Mouse (Mus musculus) lung, embryonic 16.5 days (tissue): ENCODE measurements around the gene Duxbl3. TPM values are rescaled to one million over a fixed set of nuclear protein-coding genes. Genes with fewer than 3 reads are reported as not detected.

Source experiments
- ATAC-seq: fragments of 200-750 bp; cut with Nextera tagmentation; 2 replicates; pipeline ENCODE4 v1.8.0; 2017; ENCODE audit warnings: low read depth, mild to moderate bottlenecking, moderate library complexity
- H3K27ac ChIP-seq: fragments of 300-500 bp; sonication (generic); 2 replicates; pipeline ENCODE4 v1.5.1; 2014; ENCODE audit warnings: mild to moderate bottlenecking, control low read depth, low read length
- H3K27me3 ChIP-seq: fragments of 300-500 bp; sonication (generic); 2 replicates; pipeline ENCODE4 v1.6.1; 2014; ENCODE audit warnings: low read depth, low read length, mixed read lengths; ENCODE audit not compliant: control insufficient read depth, insufficient read depth
- H3K36me3 ChIP-seq: fragments of 300-500 bp; sonication (generic); 2 replicates; pipeline ENCODE4 v1.6.1; 2014; ENCODE audit warnings: low read length; ENCODE audit not compliant: control insufficient read depth, insufficient read depth
- H3K4me1 ChIP-seq: fragments of 300-500 bp; sonication (generic); replicated peaks from 2 replicates; pipeline ENCODE4 v1.6.1; 2014; ENCODE audit warnings: low read length, mixed read lengths; ENCODE audit not compliant: control insufficient read depth, insufficient read depth
- H3K4me2 ChIP-seq: fragments of 300-500 bp; sonication (generic); 2 replicates; pipeline ENCODE4 v1.6.1; 2014; ENCODE audit warnings: low read depth, low read length, control low read depth
- H3K4me3 ChIP-seq: fragments of 300-500 bp; sonication (generic); 2 replicates; pipeline ENCODE4 v1.5.1; 2014; ENCODE audit warnings: mild to moderate bottlenecking, low read length, control low read depth
- H3K9ac ChIP-seq: fragments of 300-500 bp; sonication (generic); 2 replicates; pipeline ENCODE4 v1.6.1; 2014; ENCODE audit warnings: low read length, control low read depth
- H3K9me3 ChIP-seq: fragments of 300-500 bp; sonication (generic); 2 replicates; pipeline ENCODE4 v1.6.1; 2016; ENCODE audit warnings: low read length; ENCODE audit not compliant: control insufficient read depth
- WGBS: fragments of 180-500 bp; shearing (Covaris S2); extraction: QIAGEN DNeasy Blood & Tissue Kit; methylation state at CpG from one replicate; pipeline ENCODE4 v1.1.7; 2014; 5-methylcytosine and 5-hydroxymethylcytosine counted together
- polyA plus RNA-seq: library from polyadenylated mRNA; unstranded; fragments of >200 nt; fragmentation: Nextera tagmentation; extraction: Ambion mirVana; gene quantifications from 2 replicates; pipeline ENCODE4 v1.2.1, GENCODE M21; 2015

Gene Duxbl3
- polyA plus RNA-seq, 1 experiment from 2014 or later: 1.7 TPM

DNA sequence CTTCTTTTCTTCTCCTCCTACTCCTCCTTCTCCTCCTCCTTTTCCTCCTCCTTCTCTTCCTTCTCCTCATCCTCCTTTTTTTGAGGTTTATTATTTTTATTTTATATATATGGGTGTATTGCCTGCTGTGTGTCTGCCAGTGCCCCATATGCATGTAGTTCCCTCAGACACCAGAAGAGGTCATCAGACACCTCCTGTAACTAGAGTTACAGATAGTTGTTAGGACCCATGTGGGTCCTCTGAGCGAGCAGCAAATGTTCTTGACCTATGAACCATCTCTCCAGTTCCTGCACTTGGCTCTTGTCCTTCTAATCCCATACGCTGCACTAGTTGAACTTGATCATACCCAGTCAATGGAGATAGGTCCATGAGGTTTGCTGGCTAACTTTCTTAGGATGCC, 48.3 kb downstream of the Duxbl3 start:
- no peak overlapping the region for H3K4me2 ChIP-seq
- H3K27ac ChIP-seq: no peak overlapping the region
- H3K4me1 ChIP-seq: no peaks in the 10 kb centered on the region
- 46% methylated on average over 2 of the region's 2 CpGs for WGBS
- H3K4me3 ChIP-seq: no peak overlapping the region
- H3K9me3 ChIP-seq: no peaks in the 10 kb centered on the region
- no peaks in the 10 kb centered on the region for H3K36me3 ChIP-seq
- no peak overlapping the region for H3K9ac ChIP-seq
- no peaks in the 10 kb centered on the region for H3K27me3 ChIP-seq
- ATAC-seq: no peak

DNA sequence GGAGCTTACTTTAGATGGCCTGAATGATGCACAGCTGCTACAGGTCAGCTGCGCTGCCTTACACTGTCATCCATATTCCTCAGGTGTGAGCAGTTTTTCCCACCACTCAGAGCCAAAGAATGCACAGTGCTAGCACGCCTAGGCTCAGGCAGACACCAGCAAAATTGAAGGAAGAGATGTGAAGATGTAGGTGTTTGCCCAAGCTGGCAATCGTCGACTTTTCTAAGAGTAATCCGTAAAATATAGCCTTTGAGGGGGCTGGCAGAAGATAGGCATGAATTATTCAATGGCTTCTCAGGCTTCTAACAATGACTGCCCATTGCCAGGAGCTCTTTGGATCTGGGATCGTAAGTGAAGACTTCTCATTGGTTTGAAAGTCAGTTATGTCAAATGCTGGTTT, 51.1 kb downstream of the Duxbl3 start:
- Histone ChIP-seq H3K36me3 (no peaks in the 10 kb centered on the region), H3K4me3 (no peak overlapping the region), H3K27ac (no peak overlapping the region), H3K9me3 (no peaks in the 10 kb centered on the region), H3K9ac (no peak overlapping the region), H3K4me1 (no peaks in the 10 kb centered on the region), H3K27me3 (no peaks in the 10 kb centered on the region), H3K4me2 (no peak overlapping the region)
- WGBS: 86% methylated on average over 6 of the region's 6 CpGs
- ATAC-seq: no peak

DNA sequence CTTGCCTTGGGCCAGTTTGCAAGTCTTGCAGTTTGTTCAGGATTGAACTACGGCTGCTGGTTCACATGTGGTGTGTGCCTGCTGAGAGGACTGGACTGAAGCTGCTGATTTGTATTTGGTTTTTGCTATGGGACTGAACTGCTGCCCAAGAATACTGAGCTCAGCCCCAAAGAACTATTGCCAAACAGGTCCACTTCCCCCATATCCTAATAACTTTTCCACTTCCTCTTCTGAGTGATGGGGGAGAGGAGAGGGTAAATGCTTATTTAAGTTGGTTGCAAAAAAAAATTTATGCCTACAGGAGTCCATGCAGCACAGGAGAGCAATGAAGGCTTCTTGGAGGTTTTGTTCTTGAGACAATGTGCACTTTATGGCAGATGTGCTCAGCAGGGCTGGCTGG, 51.7 kb downstream of the Duxbl3 start:
- Histone ChIP-seq H3K27ac (no peak overlapping the region), H3K27me3 (no peaks in the 10 kb centered on the region), H3K36me3 (no peaks in the 10 kb centered on the region), H3K9me3 (no peaks in the 10 kb centered on the region), H3K4me2 (no peak overlapping the region), H3K4me3 (no peak overlapping the region), H3K9ac (no peak overlapping the region), H3K4me1 (no peaks in the 10 kb centered on the region)
- WGBS: 84% methylated on average over 1 of the region's 1 CpGs
- ATAC-seq: no peak

DNA sequence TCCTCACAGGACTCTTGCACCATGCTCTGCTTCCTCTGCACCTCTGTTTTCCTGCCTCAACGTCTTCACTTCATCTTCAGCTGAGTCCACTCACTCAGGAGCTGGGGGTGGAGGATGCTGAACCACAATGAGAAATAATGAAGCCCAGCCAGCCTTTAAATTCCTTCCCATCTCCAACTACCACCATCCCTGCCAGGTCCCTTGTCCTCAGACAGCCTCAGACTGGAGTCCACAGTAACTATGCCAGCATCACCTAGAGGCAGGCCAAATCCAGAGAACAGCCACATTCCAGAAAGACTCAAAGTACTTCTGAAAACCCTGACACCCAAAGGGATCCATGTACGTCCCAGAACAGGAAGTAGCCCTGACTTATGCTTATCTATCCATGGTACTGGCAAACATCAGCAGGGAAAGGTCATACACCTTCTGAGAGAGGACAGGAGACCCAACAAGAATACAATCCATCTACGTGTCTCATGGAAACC, 58.5 kb downstream of the Duxbl3 start:
- no peaks in the 10 kb centered on the region for H3K4me1 ChIP-seq
- no peaks in the 10 kb centered on the region for H3K36me3 ChIP-seq
- no peaks in the 10 kb centered on the region for H3K27me3 ChIP-seq
- H3K4me3 ChIP-seq: no peak overlapping the region
- no peaks in the 10 kb centered on the region for H3K9me3 ChIP-seq
- H3K9ac ChIP-seq: no peak overlapping the region
- H3K27ac ChIP-seq: no peak overlapping the region
- WGBS: 36% methylated on average over 3 of the region's 3 CpGs
- ATAC-seq: no peak
- no peak overlapping the region for H3K4me2 ChIP-seq

Other genes with a start within 250 kb of the Duxbl3 start
- 101 and 114 TPM in 2 replicates for gene Gm9780, start 215.3 kb upstream of the Duxbl3 start, polyA plus RNA-seq
- 48.8 and 50.5 TPM in 2 replicates for gene Tmem254c, start 190.6 kb upstream of the Duxbl3 start, polyA plus RNA-seq
- gene Cphx2, start 176.4 kb upstream of the Duxbl3 start, polyA plus RNA-seq: not detected in 2 replicates
- not detected in 2 replicates for gene Cphx3, start 175.7 kb upstream of the Duxbl3 start, polyA plus RNA-seq
- gene Duxbl2, start 139.6 kb upstream of the Duxbl3 start, polyA plus RNA-seq: 1.3 TPM in 1 of 2 replicates, not detected in the other
- gene Plac9b, start 75.5 kb upstream of the Duxbl3 start, polyA plus RNA-seq: 88.7 and 100 TPM in 2 replicates
- gene Tmem254b, start 50.9 kb upstream of the Duxbl3 start, polyA plus RNA-seq: 33.1 and 46.1 TPM in 2 replicates